Mouse (Mus musculus) adrenal gland, adult 8-10 months (tissue): ENCODE data around the gene Aatf. TPM values are rescaled to one million over a fixed set of nuclear protein-coding genes. Genes with fewer than 3 reads are reported as not detected.

Experiments used
- DNase-seq: peaks from one replicate; pipeline ENCODE4 v3.0.0; 2022
- total RNA-seq, 4 experiments: library from RNA; stranded (reverse); gene quantifications; 2 replicates each; pipeline ENCODE4 v1.2.4; 2022

The Aatf gene
- total RNA-seq, 4 experiments from 2014 or later: 23.8 to 27.9 (median 24.0) TPM

- DNase-seq: no peak
Measured at GRCm38 (mm10) chr11:84521751-84522299, 8.5 kb upstream of the Aatf start.

GRCm38 (mm10) chr11:84521071-84521390 lies 7.7 kb upstream of the Aatf start:
- DNase-seq: no peak

GRCm38 (mm10) chr11:84520269-84521070 lies 7.1 kb upstream of the Aatf start:
- no peak for DNase-seq

GRCm38 (mm10) chr11:84519576-84520268 lies 6.4 kb upstream of the Aatf start:
- DNase-seq: no peak

GRCm38 (mm10) chr11:84519036-84519435 lies 5.7 kb upstream of the Aatf start:
- no peak for DNase-seq

GRCm38 (mm10) chr11:84518261-84518660 lies 4.9 kb upstream of the Aatf start:
- no peak for DNase-seq

- no peak for DNase-seq
Measured at GRCm38 (mm10) chr11:84517431-84517830, 4.1 kb upstream of the Aatf start.

- DNase-seq: no peak
Measured at GRCm38 (mm10) chr11:84516501-84517240, 3.3 kb upstream of the Aatf start.

- no peak for DNase-seq
Measured at GRCm38 (mm10) chr11:84512031-84512430, 1.3 kb downstream of the Aatf start.

- no peak for DNase-seq
Measured at GRCm38 (mm10) chr11:84504296-84504695, 9.0 kb downstream of the Aatf start.

GRCm38 (mm10) chr11:84497944-84498343 lies 15.4 kb downstream of the Aatf start:
- no peak for DNase-seq

GRCm38 (mm10) chr11:84496901-84497300 lies 16.4 kb downstream of the Aatf start:
- DNase-seq: no peak

GRCm38 (mm10) chr11:84495774-84496173 lies 17.5 kb downstream of the Aatf start:
- no peak for DNase-seq

- no peak for DNase-seq
Measured at GRCm38 (mm10) chr11:84481661-84482060, 31.7 kb downstream of the Aatf start.

- DNase-seq: no peak
Measured at GRCm38 (mm10) chr11:84480451-84480850, 32.9 kb downstream of the Aatf start.

- no peak for DNase-seq
Measured at GRCm38 (mm10) chr11:84476641-84477040, 36.7 kb downstream of the Aatf start.

GRCm38 (mm10) chr11:84475991-84476390 lies 37.3 kb downstream of the Aatf start:
- DNase-seq: no peak

GRCm38 (mm10) chr11:84473093-84473667 lies 40.1 kb downstream of the Aatf start:
- no peak for DNase-seq

GRCm38 (mm10) chr11:84464571-84464970 lies 48.8 kb downstream of the Aatf start:
- DNase-seq: no peak

- DNase-seq: no peak
Measured at GRCm38 (mm10) chr11:84453901-84454300, 59.4 kb downstream of the Aatf start.

- no peak for DNase-seq
Measured at GRCm38 (mm10) chr11:84442554-84443331, 70.6 kb downstream of the Aatf start.

GRCm38 (mm10) chr11:84440402-84440801 lies 72.9 kb downstream of the Aatf start:
- no peak for DNase-seq
